8 mouse cellular contexts compared by ENCODE assay signal in genomic region chr11:3963155-3963554, GRCm38 (mm10). TPM values are rescaled to one million over a fixed set of nuclear protein-coding genes. Genes with fewer than 3 reads are reported as not detected.
A peak's percentile ranks its signal among the peaks of the same experiment; 100 is the strongest.
DNase-seq lines count a peak whose midpoint lies in the region; ATAC-seq lines count a peak whose summit lies in the region.

No protein-coding gene starts in this region.

- peaks cover 3% of the 10 kb centered on the region; the same call in 1 of the 2 replicates for H3K36me3 ChIP-seq in heart, embryonic 15.5 days
- H3K36me3 ChIP-seq in heart, embryonic 16.5 days (ENCODE audit: control insufficient read depth, insufficient read depth), result peaks cover 2% of the 10 kb centered on the region; the same call in 1 of the 2 replicates
- peaks cover 17% of the 10 kb centered on the region for H3K36me3 ChIP-seq in liver, embryonic 13.5 days
- no peaks in the 10 kb centered on the region for H3K36me3 ChIP-seq in stomach, embryonic 16.5 days (ENCODE audit: control insufficient read depth, insufficient read depth, low read length)

- no peak for ATAC-seq in heart, embryonic 15.5 days (replicated peaks; ENCODE audit: insufficient number of reproducible peaks, insufficient read depth, low FRiP score, low read depth)
- no peak for ATAC-seq in heart, embryonic 16.5 days (replicated peaks; ENCODE audit: extremely low read depth, insufficient read depth, low FRiP score)
- ATAC-seq in liver, embryonic 13.5 days (ENCODE audit: low read depth), result no peak
- ATAC-seq in stomach, embryonic 16.5 days (ENCODE audit: insufficient read depth, low FRiP score), result peak; percentile 14; the same call in 1 of the 2 replicates

- no peaks in the 10 kb centered on the region for H3K9me3 ChIP-seq in heart, embryonic 15.5 days (replicated peaks)
- no peaks in the 10 kb centered on the region for H3K9me3 ChIP-seq in heart, embryonic 16.5 days (replicated peaks; ENCODE audit: control insufficient read depth, low read length)
- H3K9me3 ChIP-seq in liver, embryonic 13.5 days (replicated peaks), result no peaks in the 10 kb centered on the region
- no peaks in the 10 kb centered on the region for H3K9me3 ChIP-seq in stomach, embryonic 16.5 days (replicated peaks; ENCODE audit: control insufficient read depth, low read length)

- no peak overlapping the region for H3K9ac ChIP-seq in heart, embryonic 15.5 days
- H3K9ac ChIP-seq in heart, embryonic 16.5 days (ENCODE audit: low read length), result peak overlapping the region; percentile 86; the same call in 1 of the 2 replicates
- peak overlapping the region; percentile 81 for H3K9ac ChIP-seq in liver, embryonic 13.5 days
- peak overlapping the region; percentile 89 for H3K9ac ChIP-seq in stomach, embryonic 16.5 days (ENCODE audit: low read length)

- peak overlapping the region; percentile 69 for H3K27ac ChIP-seq in heart, embryonic 15.5 days
- H3K27ac ChIP-seq in heart, embryonic 16.5 days (ENCODE audit: low read length), result peak overlapping the region; percentile 41; the same call in 1 of the 2 replicates
- peak overlapping the region; percentile 55; the same call in 1 of the 2 replicates for H3K27ac ChIP-seq in liver, embryonic 13.5 days
- peak overlapping the region; percentile 55; the same call in 1 of the 2 replicates for H3K27ac ChIP-seq in stomach, embryonic 16.5 days (ENCODE audit: low read length)

- intact Hi-C loops in heart, postnatal 10 days (cut with DNase I), result no loop called here
- intact Hi-C loops in gastrocnemius, postnatal 36 days (cut with DNase I), result no loop called here

- 81% methylated on average over 10 of the region's 10 CpGs for WGBS in heart, embryonic 15.5 days
- 83% methylated on average over 10 of the region's 10 CpGs for WGBS in heart, embryonic 16.5 days
- WGBS in liver, embryonic 13.5 days (ENCODE audit: insufficient replicate concordance), result 73% methylated on average over 10 of the region's 10 CpGs
- WGBS in stomach, embryonic 16.5 days, result 78% methylated on average over 10 of the region's 10 CpGs

- no peak for DNase-seq in heart, postnatal 10 days
- DNase-seq in R1 (ENCODE audit: low read depth, low spot score), result peak; percentile 95
- no peak for DNase-seq in liver, embryonic 13.5 days
- DNase-seq in T-cell, adult 2 months (ENCODE audit: low spot score), result no peak
- no peak for DNase-seq in gastrocnemius, postnatal 36 days

- H3K4me3 ChIP-seq in heart, embryonic 15.5 days, result peak overlapping the region; percentile 70
- H3K4me3 ChIP-seq in heart, embryonic 16.5 days (ENCODE audit: low read length), result peak overlapping the region; percentile 84
- peak overlapping the region; percentile 83 for H3K4me3 ChIP-seq in liver, embryonic 13.5 days (replicated peaks)
- peak overlapping the region; percentile 85 for H3K4me3 ChIP-seq in stomach, embryonic 16.5 days (replicated peaks; ENCODE audit: low read length)

- no peaks in the 10 kb centered on the region for H3K27me3 ChIP-seq in heart, embryonic 15.5 days
- H3K27me3 ChIP-seq in heart, embryonic 16.5 days (ENCODE audit: control insufficient read depth, insufficient read depth, low read length), result no peaks in the 10 kb centered on the region
- peaks cover 3% of the 10 kb centered on the region; the same call in 1 of the 2 replicates for H3K27me3 ChIP-seq in liver, embryonic 13.5 days
- no peaks in the 10 kb centered on the region for H3K27me3 ChIP-seq in stomach, embryonic 16.5 days (ENCODE audit: control insufficient read depth, insufficient read depth, low read length)

- H3K4me2 ChIP-seq in heart, embryonic 15.5 days, result peak overlapping the region; percentile 83
- H3K4me2 ChIP-seq in heart, embryonic 16.5 days (ENCODE audit: low read depth, low read length), result peak overlapping the region; percentile 91
- H3K4me2 ChIP-seq in liver, embryonic 13.5 days, result peak overlapping the region; percentile 80
- peak overlapping the region; percentile 70 for H3K4me2 ChIP-seq in stomach, embryonic 16.5 days (ENCODE audit: low read depth, low read length)

- H3K4me1 ChIP-seq in heart, embryonic 15.5 days (replicated peaks), result peaks cover 17% of the 10 kb centered on the region
- H3K4me1 ChIP-seq in heart, embryonic 16.5 days (ENCODE audit: control insufficient read depth, insufficient read depth, low read length), result peaks cover 10% of the 10 kb centered on the region
- H3K4me1 ChIP-seq in liver, embryonic 13.5 days (replicated peaks), result peaks cover 33% of the 10 kb centered on the region
- peaks cover 10% of the 10 kb centered on the region for H3K4me1 ChIP-seq in stomach, embryonic 16.5 days (ENCODE audit: control insufficient read depth, insufficient read depth, low read length)

RNA-seq across cellular contexts. Expression of gene Pes1, which starts 0.6 kb away (rescaled TPM):
- 43.5 and 49.8 TPM in 2 replicates for polyA plus RNA-seq in heart, embryonic 15.5 days (2015; fragmentation: Nextera tagmentation; extraction: Ambion mirVana)
- total RNA-seq in heart, postnatal 10 days (2021), result 10 to 100 TPM; 31.8 to 34.0 TPM
- polyA plus RNA-seq in heart, embryonic 16.5 days (2015; fragmentation: Nextera tagmentation; extraction: Ambion mirVana), result 50.0 and 57.9 TPM in 2 replicates
- 60.0 and 69.4 TPM in 2 replicates for polyA plus RNA-seq in liver, embryonic 13.5 days (2015; fragmentation: Nextera tagmentation; extraction: Ambion mirVana)
- 73.8 and 79.0 TPM in 2 replicates for polyA plus RNA-seq in stomach, embryonic 16.5 days (2015; fragmentation: Nextera tagmentation; extraction: Ambion mirVana)
- total RNA-seq in gastrocnemius, postnatal 36 days (2021), result 10 to 100 TPM; 31.3 to 35.5 TPM

RNA-seq across cellular contexts. Expression of gene 4930556J24Rik, which starts 13.4 kb away (rescaled TPM):
- not detected in 2 replicates for polyA plus RNA-seq in heart, embryonic 15.5 days (2015; fragmentation: Nextera tagmentation; extraction: Ambion mirVana)
- total RNA-seq in heart, postnatal 10 days (2021), result not detected
- polyA plus RNA-seq in heart, embryonic 16.5 days (2015; fragmentation: Nextera tagmentation; extraction: Ambion mirVana), result 0.12 TPM in 2 replicates
- 0.13 TPM in 1 of 2 replicates, not detected in the other for polyA plus RNA-seq in liver, embryonic 13.5 days (2015; fragmentation: Nextera tagmentation; extraction: Ambion mirVana)
- polyA plus RNA-seq in stomach, embryonic 16.5 days (2015; fragmentation: Nextera tagmentation; extraction: Ambion mirVana), result 0.12 and 0.20 TPM in 2 replicates
- not detected for total RNA-seq in gastrocnemius, postnatal 36 days (2021)

RNA-seq across cellular contexts. Expression of gene Gal3st1, which starts 20.3 kb away (rescaled TPM):
- polyA plus RNA-seq in heart, embryonic 15.5 days (2015; fragmentation: Nextera tagmentation; extraction: Ambion mirVana), result 0.44 and 1.9 TPM in 2 replicates
- total RNA-seq in heart, postnatal 10 days (2021), result under 1 TPM; 0.12 to 0.36 TPM
- polyA plus RNA-seq in heart, embryonic 16.5 days (2015; fragmentation: Nextera tagmentation; extraction: Ambion mirVana), result 0.74 and 1.4 TPM in 2 replicates
- polyA plus RNA-seq in liver, embryonic 13.5 days (2015; fragmentation: Nextera tagmentation; extraction: Ambion mirVana), result 0.76 and 0.78 TPM in 2 replicates
- 18.1 and 20.7 TPM in 2 replicates for polyA plus RNA-seq in stomach, embryonic 16.5 days (2015; fragmentation: Nextera tagmentation; extraction: Ambion mirVana)
- under 1 TPM; 0.26 to 0.42 TPM for total RNA-seq in gastrocnemius, postnatal 36 days (2021)

RNA-seq across cellular contexts. Expression of gene Tcn2, which starts 31.2 kb away (rescaled TPM):
- polyA plus RNA-seq in heart, embryonic 15.5 days (2015; fragmentation: Nextera tagmentation; extraction: Ambion mirVana), result 64.0 and 73.4 TPM in 2 replicates
- 10 to 100 TPM; 50.3 to 50.9 TPM for total RNA-seq in heart, postnatal 10 days (2021)
- polyA plus RNA-seq in heart, embryonic 16.5 days (2015; fragmentation: Nextera tagmentation; extraction: Ambion mirVana), result 70.5 and 70.6 TPM in 2 replicates
- 14.8 and 15.9 TPM in 2 replicates for polyA plus RNA-seq in liver, embryonic 13.5 days (2015; fragmentation: Nextera tagmentation; extraction: Ambion mirVana)
- polyA plus RNA-seq in stomach, embryonic 16.5 days (2015; fragmentation: Nextera tagmentation; extraction: Ambion mirVana), result 49.9 and 52.4 TPM in 2 replicates
- 10 to 100 TPM; 15.3 to 15.5 TPM for total RNA-seq in gastrocnemius, postnatal 36 days (2021)

RNA-seq across cellular contexts. Expression of gene Slc35e4, which starts 48.7 kb away (rescaled TPM):
- polyA plus RNA-seq in heart, embryonic 15.5 days (2015; fragmentation: Nextera tagmentation; extraction: Ambion mirVana), result 3.6 and 4.4 TPM in 2 replicates
- 1 to 10 TPM; 4.3 to 4.7 TPM for total RNA-seq in heart, postnatal 10 days (2021)
- polyA plus RNA-seq in heart, embryonic 16.5 days (2015; fragmentation: Nextera tagmentation; extraction: Ambion mirVana), result 4.2 and 4.3 TPM in 2 replicates
- polyA plus RNA-seq in liver, embryonic 13.5 days (2015; fragmentation: Nextera tagmentation; extraction: Ambion mirVana), result 0.45 and 0.68 TPM in 2 replicates
- 6.4 and 7.9 TPM in 2 replicates for polyA plus RNA-seq in stomach, embryonic 16.5 days (2015; fragmentation: Nextera tagmentation; extraction: Ambion mirVana)
- total RNA-seq in gastrocnemius, postnatal 36 days (2021), result 10 to 100 TPM; 20.4 to 21.2 TPM
